Mouse (Mus musculus) kidney, adult 2 months (tissue): ENCODE data around the gene Lrsam1.

Source experiments
- CTCF ChIP-seq: fragments of 200-500 bp; conservative IDR thresholded peaks from 2 replicates; pipeline ENCODE4 v1.5.1; 2011; ENCODE audit warnings: low read depth, mild to moderate bottlenecking, control low read depth, low read length, moderate library complexity, mixed read lengths; ENCODE audit not compliant: insufficient read depth, insufficient read length
- POLR2A ChIP-seq: fragments of 200-500 bp; IDR thresholded peaks from one replicate; pipeline ENCODE4 v1.6.1; 2011; ENCODE audit warnings: low read depth, low read length, control low read depth

GRCm38 (mm10) chr2:32992130-32992529 is 30.7 kb upstream of the Lrsam1 start:
- TF ChIP-seq CTCF (no peak), POLR2A (no peak)
